Mouse (Mus musculus) lung, adult 2 months (tissue): ENCODE measurements at regions not wholly inside any gene's neighbourhood (a gene's known extent, or its start where the extent isn't known, plus 50 kb on each side); places are given as distances from the start of the nearest gene placed in this dataset.

ENCODE experiments used
- CTCF ChIP-seq: fragments of 200-500 bp; IDR thresholded peaks from 2 replicates; pipeline ENCODE4 v1.5.1; 2011; ENCODE audit warnings: mild to moderate bottlenecking, low read length, control low read depth; ENCODE audit not compliant: insufficient read depth
- POLR2A ChIP-seq: fragments of 200-500 bp; IDR thresholded peaks from 2 replicates; pipeline ENCODE4 v1.6.1; 2011; ENCODE audit warnings: low read depth, mild to moderate bottlenecking, control low read depth, low read length, borderline replicate concordance; ENCODE audit errors: extremely low read depth

DNA sequence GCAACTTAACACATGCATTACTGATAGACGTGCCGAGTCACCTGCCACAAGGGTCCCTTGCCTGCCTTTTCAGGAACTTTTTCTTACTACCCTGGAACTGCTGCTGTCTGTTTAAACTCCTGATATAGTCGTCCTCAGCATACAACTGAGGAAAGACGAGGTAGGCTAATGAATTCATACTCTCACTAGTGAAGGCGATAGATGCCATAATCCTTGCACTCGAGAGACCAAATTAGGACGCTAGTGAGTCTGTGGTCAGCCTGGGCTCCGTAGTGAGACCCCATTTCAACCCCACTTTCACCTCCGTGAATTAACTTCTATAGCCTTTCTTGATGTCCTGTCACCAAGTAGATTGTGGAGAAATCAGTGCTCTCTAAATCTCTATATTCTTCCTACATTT, 244.1 kb downstream of the Zfp704 start:
- TF ChIP-seq POLR2A (no peak), CTCF (no peak)
